Mouse (Mus musculus): Measurements from ENCODE around the gene Dync1i2.
A peak's percentile ranks its signal among the peaks of the same experiment; 100 is the strongest.

GRCm38 (mm10) chr2:71264585-71264984 is 53.1 kb downstream of the Dync1i2 start:
- TF ChIP-seq CTCF (IDR thresholded peaks at IDR 0.05; ENCODE audit: borderline replicate concordance, insufficient read depth, low read length) (0 out of 2 replicates have a peak, but pooled peaks have one; percentile 2), POLR2A (IDR thresholded peaks at IDR 0.05; ENCODE audit: low read depth, low read length) (no peak)
